Mouse (Mus musculus) CH12.LX (cell line): ENCODE measurements around the gene Hhipl1. TPM values are rescaled to one million over a fixed set of nuclear protein-coding genes. Genes with fewer than 3 reads are reported as not detected.

Experiments
- DNase-seq: peaks from one replicate; pipeline ENCODE4 v3.0.0-alpha.2; 2013; ENCODE audit errors: extremely low read depth
- H3K27ac ChIP-seq: 2 replicates; pipeline ENCODE4 v1.5.1; 2012; ENCODE audit warnings: low read depth, mild to moderate bottlenecking, control low read depth, moderate library complexity; ENCODE audit not compliant: insufficient read depth
- H3K27me3 ChIP-seq: replicated peaks from 2 replicates; pipeline ENCODE3; 2012; ENCODE audit warnings: inconsistent platforms
- H3K36me3 ChIP-seq, 2 experiments: replicated peaks in 1 of 2; 2 replicates each; pipeline versions ENCODE3 to v1.6.1; 2012; ENCODE audit warnings: inconsistent platforms in 1 of 2, low read length in 1 of 2, mild to moderate bottlenecking in 1 of 2, mixed read lengths in 1 of 2, moderate library complexity in 1 of 2; ENCODE audit not compliant: control insufficient read depth in 1 of 2, insufficient read depth in 1 of 2
- H3K4me1 ChIP-seq, 2 experiments: 2 replicates each; pipeline ENCODE4 v1.6.1; 2012; ENCODE audit warnings: inconsistent platforms in 1 of 2, moderate library complexity in 1 of 2; ENCODE audit not compliant: insufficient read depth in 2 of 2, control insufficient read depth in 1 of 2
- H3K4me2 ChIP-seq: 2 replicates; pipeline ENCODE4 v1.6.1; 2012; ENCODE audit warnings: low read depth, mild to moderate bottlenecking, control low read depth; ENCODE audit not compliant: poor library complexity, insufficient read depth, severe bottlenecking
- H3K4me3 ChIP-seq, 3 experiments: fragments of 150-350 bp in 1 of 3; sonication (generic) in 1 of 3; replicated peaks in 1 of 3; 2 replicates each; pipeline versions ENCODE3 to v1.5.1; 2011 to 2012; ENCODE audit warnings: low read depth in 2 of 3, low read length in 2 of 3, mild to moderate bottlenecking in 2 of 3, moderate library complexity in 2 of 3, control low read depth in 1 of 3, improper control_type of control experiment in 1 of 3, inconsistent platforms in 1 of 3, mixed read lengths in 1 of 3; ENCODE audit not compliant: poor library complexity in 1 of 3
- H3K79me2 ChIP-seq: replicated peaks from 2 replicates; pipeline ENCODE4 v1.6.1; 2012; ENCODE audit warnings: mild to moderate bottlenecking, moderate library complexity; ENCODE audit not compliant: control insufficient read depth, poor library complexity, insufficient read depth, severe bottlenecking; ENCODE audit errors: extremely low read depth
- H3K9ac ChIP-seq: 2 replicates; pipeline ENCODE4 v1.6.1; 2012; ENCODE audit warnings: low read depth, mild to moderate bottlenecking, control low read depth, moderate library complexity; ENCODE audit not compliant: insufficient read depth
- H3K9me3 ChIP-seq: replicated peaks from 2 replicates; pipeline ENCODE3; 2012; ENCODE audit warnings: low read length, inconsistent platforms, mixed read lengths
- BHLHE40 ChIP-seq: IDR thresholded peaks from 2 replicates; pipeline ENCODE4 v1.6.1; 2011; ENCODE audit warnings: mild to moderate bottlenecking, low read depth, low read length, improper control_type of control experiment
- CHD1 ChIP-seq: IDR thresholded peaks from 2 replicates; pipeline ENCODE4 v1.6.1; 2012; ENCODE audit warnings: low read depth, low read length, improper control_type of control experiment, inconsistent platforms
- GABPA ChIP-seq: IDR thresholded peaks from 2 replicates; pipeline ENCODE4 v1.6.1; 2012; ENCODE audit warnings: low read depth, low read length, improper control_type of control experiment, inconsistent platforms; ENCODE audit not compliant: insufficient replicate concordance
- HCFC1 ChIP-seq: IDR thresholded peaks from 2 replicates; pipeline ENCODE4 v1.6.1; 2012; ENCODE audit warnings: low read depth, mild to moderate bottlenecking, inconsistent platforms, low read length, improper control_type of control experiment
- JUN ChIP-seq: IDR thresholded peaks from 2 replicates; pipeline ENCODE4 v1.6.1; 2011; ENCODE audit warnings: low read depth, mild to moderate bottlenecking, low read length, improper control_type of control experiment, moderate library complexity; ENCODE audit not compliant: insufficient read depth
- MAFK ChIP-seq: IDR thresholded peaks from 2 replicates; pipeline ENCODE4 v1.6.1; 2011; ENCODE audit warnings: low read length, improper control_type of control experiment; ENCODE audit not compliant: insufficient replicate concordance
- MAX ChIP-seq: IDR thresholded peaks from 2 replicates; pipeline ENCODE4 v1.6.1; 2011; ENCODE audit warnings: low read length, improper control_type of control experiment
- MAZ ChIP-seq: IDR thresholded peaks from 2 replicates; pipeline ENCODE4 v1.6.1; 2012; ENCODE audit warnings: low read depth, mild to moderate bottlenecking, inconsistent platforms, low read length, improper control_type of control experiment, moderate library complexity
- MEF2A ChIP-seq: IDR thresholded peaks from 2 replicates; pipeline ENCODE4 v1.6.1; 2014; ENCODE audit warnings: low read depth, mild to moderate bottlenecking, inconsistent platforms, low read length, improper control_type of control experiment, borderline replicate concordance
- MXI1 ChIP-seq: IDR thresholded peaks from 2 replicates; pipeline ENCODE4 v1.6.1; 2011; ENCODE audit warnings: mild to moderate bottlenecking, low read depth, low read length, improper control_type of control experiment
- NELFE ChIP-seq: IDR thresholded peaks from 2 replicates; pipeline ENCODE4 v1.6.1; 2011; ENCODE audit warnings: low read depth, low read length, improper control_type of control experiment
- POLR2A ChIP-seq: IDR thresholded peaks from 2 replicates; pipeline ENCODE4 v1.6.1; 2011; ENCODE audit warnings: low read depth, mild to moderate bottlenecking, improper control_type of control experiment, low read length
- RAD21 ChIP-seq: IDR thresholded peaks from 2 replicates; pipeline ENCODE4 v1.6.1; 2011; ENCODE audit warnings: low read depth, mild to moderate bottlenecking, low read length, improper control_type of control experiment, moderate library complexity
- TBP ChIP-seq: conservative IDR thresholded peaks from 2 replicates; pipeline ENCODE4 v1.6.1; 2011; ENCODE audit warnings: low read depth, low read length, improper control_type of control experiment
- TCF12 ChIP-seq: IDR thresholded peaks from 2 replicates; pipeline ENCODE4 v1.6.1; 2014; ENCODE audit warnings: low read depth, mild to moderate bottlenecking, inconsistent platforms, low read length, improper control_type of control experiment
- ZC3H11A ChIP-seq: IDR thresholded peaks from 2 replicates; pipeline ENCODE4 v1.6.1; 2012; ENCODE audit warnings: low read depth, mild to moderate bottlenecking, inconsistent platforms, low read length, improper control_type of control experiment
- ZKSCAN1 ChIP-seq: IDR thresholded peaks from 2 replicates; pipeline ENCODE4 v1.6.1; 2012; ENCODE audit warnings: low read depth, inconsistent platforms, low read length, improper control_type of control experiment, borderline replicate concordance
- ZMIZ1 ChIP-seq: IDR thresholded peaks from 2 replicates; pipeline ENCODE4 v1.6.1; 2012; ENCODE audit warnings: low read depth, mild to moderate bottlenecking, inconsistent platforms, low read length, improper control_type of control experiment
- ZNF384 ChIP-seq: IDR thresholded peaks from 2 replicates; pipeline ENCODE4 v1.6.1; 2012; ENCODE audit warnings: low read depth, low read length, improper control_type of control experiment, inconsistent platforms
- dilution Hi-C: fragments of 300-500 bp; cut with MboI; formaldehyde crosslinking; loops from 2 replicates; pipeline ENCODE4 v1.14.3; 2020; ENCODE audit warnings: low sequenced_read_pairs; ENCODE audit not compliant: extremely low pct_unique_long_range_greater_than_20kb, extremely low pct_ligation_motif_present
- in situ Hi-C: fragments of 300-500 bp; cut with MboI; formaldehyde crosslinking; loops from 3 replicates; pipeline ENCODE4 v1.14.3; 2019; ENCODE audit warnings: low sequenced_read_pairs, low pct_ligation_motif_present, low pct_unique_long_range_greater_than_20kb, mixed read lengths
- polyA plus RNA-seq: library from polyadenylated mRNA; unstranded; fragments of >175 nt; gene quantifications from 2 replicates; pipeline ENCODE4 v1.2.1, GENCODE M21; 2012; ENCODE audit warnings: low read depth; ENCODE audit not compliant: insufficient read length
- total RNA-seq, 2 experiments: library from RNA; depleted of rRNA; stranded (reverse); fragments of 300-350 nt in 1 of 2; fragments of >200 nt in 1 of 2; gene quantifications; 2 replicates each; pipeline ENCODE4 v1.2.3; 2012 to 2014

The Hhipl1 gene
- total and polyA plus RNA-seq, 3 experiments: not detected

DNA sequence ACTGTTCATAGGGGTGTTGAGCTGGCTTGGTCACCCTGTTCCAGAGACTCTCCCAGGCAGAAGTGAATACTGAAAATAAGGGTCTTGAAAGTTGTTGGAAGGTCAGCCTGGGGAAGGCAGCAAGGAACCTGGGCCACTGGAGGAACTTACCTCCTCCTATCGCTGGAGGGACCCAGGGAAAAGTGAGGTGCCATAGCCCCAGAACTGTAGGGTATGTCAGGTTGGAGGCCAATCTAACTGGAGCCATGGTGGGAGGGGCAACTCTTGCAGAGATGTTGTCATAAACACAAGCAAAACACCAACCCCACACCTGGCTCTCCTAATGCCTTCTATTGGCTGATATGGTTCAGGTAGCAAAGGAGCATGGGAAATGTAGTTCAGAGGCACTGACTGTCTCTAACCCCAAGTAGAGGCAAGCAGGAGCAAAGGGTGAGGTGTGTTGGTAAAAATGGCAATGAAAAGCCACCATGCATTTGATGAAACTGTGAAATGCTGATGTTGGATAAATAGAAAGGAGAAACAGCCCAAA, 7.2 kb downstream of the Hhipl1 start:
- Histone ChIP-seq H3K9ac (no peak overlapping the region), H3K4me3 (no peak overlapping the region), H3K79me2 (no peaks in the 10 kb centered on the region), H3K27me3 (peaks cover 35% of the 10 kb centered on the region), H3K36me3 (no peaks in the 10 kb centered on the region), H3K4me1 (peaks cover 0 to 29% of the 10 kb centered on the region in 2 experiments; a peak in 2 of 4 replicates), H3K27ac (no peak overlapping the region), H3K4me2 (no peak overlapping the region)
- in situ Hi-C loops: no loop called here
- dilution Hi-C loops: no loop called here
- no peak for TF ChIP-seq MEF2A
- no peak for TF ChIP-seq TCF12
- TF ChIP-seq JUN: no peak
- no peak for TF ChIP-seq MAZ
- TF ChIP-seq ZKSCAN1: no peak
- TF ChIP-seq ZNF384: no peak
- TF ChIP-seq BHLHE40: no peak
- no peak for TF ChIP-seq TBP
- no peak for TF ChIP-seq ZC3H11A
- TF ChIP-seq MAX: no peak
- no peak for TF ChIP-seq MXI1
- TF ChIP-seq NELFE: no peak
- no peak for TF ChIP-seq GABPA
- TF ChIP-seq HCFC1: no peak; the same call in 1 of the 2 replicates
- no peak for TF ChIP-seq ZMIZ1
- TF ChIP-seq, all 38 proteins: peak for 0
- peaks cover 7% of the 10 kb centered on the region for H3K9me3 ChIP-seq
- DNase-seq: no peak

DNA sequence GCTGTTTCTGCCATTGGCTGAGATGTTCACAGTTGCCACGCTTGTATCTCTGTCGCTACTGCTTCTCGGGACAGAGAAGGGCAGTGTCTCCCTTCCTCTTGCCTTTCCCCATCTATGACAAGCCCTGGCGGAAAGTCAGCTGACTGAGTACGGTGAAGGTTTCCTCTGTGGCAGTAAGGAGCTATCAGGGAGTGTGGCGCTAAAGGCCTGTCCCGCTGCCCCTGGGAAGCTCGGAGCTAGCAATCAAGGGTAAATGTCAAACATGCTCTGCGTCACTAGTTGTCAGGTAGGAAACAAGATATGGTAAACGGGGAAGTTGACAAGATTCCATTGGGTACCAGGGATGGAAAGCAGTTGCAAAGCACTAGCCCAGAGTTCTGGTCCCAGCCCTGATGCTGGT, 9.7 kb downstream of the Hhipl1 start:
- Histone ChIP-seq H3K36me3 (no peaks in the 10 kb centered on the region), H3K79me2 (no peaks in the 10 kb centered on the region), H3K4me3 (no peak overlapping the region), H3K9me3 (peaks cover 7% of the 10 kb centered on the region), H3K4me2 (no peak overlapping the region), H3K27me3 (peaks cover 33% of the 10 kb centered on the region), H3K9ac (no peak overlapping the region), H3K4me1 (peaks cover 0 to 10% of the 10 kb centered on the region in 2 experiments; a peak in 2 of 4 replicates), H3K27ac (no peak overlapping the region)
- no peak for DNase-seq
- dilution Hi-C loops: no loop called here
- in situ Hi-C loops: no loop called here
- no peak for TF ChIP-seq POLR2A
- TF ChIP-seq CHD1: no peak
- TF ChIP-seq JUN: no peak
- TF ChIP-seq TBP: no peak
- no peak for TF ChIP-seq RAD21
- TF ChIP-seq MAFK: no peak
